Mouse (Mus musculus) kidney, postnatal 14 days (tissue): ENCODE data around the gene Madd.

ENCODE experiments used
- DNase-seq: peaks from one replicate; pipeline ENCODE4 v3.0.0; 2022; ENCODE audit warnings: mixed read lengths

The Madd gene

DNA sequence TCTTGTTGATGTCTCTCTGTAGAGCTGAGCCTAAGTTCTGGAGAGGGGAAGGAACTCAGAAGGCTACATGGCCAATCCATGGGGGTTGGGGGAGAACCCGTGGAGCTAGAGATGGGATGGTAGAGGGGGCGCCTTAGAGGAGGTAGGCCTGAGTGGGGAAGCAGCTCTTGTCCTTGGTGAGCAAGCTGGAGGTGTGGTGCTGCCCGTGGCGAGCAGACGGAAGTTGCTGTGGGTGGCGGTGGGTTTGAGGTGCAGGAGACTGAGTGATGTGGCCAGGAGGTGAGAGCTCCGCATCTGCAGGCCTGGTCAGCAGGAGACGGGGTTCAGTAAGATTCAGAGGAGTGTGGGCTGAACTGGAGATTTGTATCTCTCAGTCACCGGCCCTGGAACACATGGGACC, 96.2 kb downstream of the Madd start:
- no peak for DNase-seq
